Mouse (Mus musculus) hindbrain, embryonic 10.5 days (tissue): Measurements from ENCODE around the gene Ropn1l. TPM values are rescaled to one million over a fixed set of nuclear protein-coding genes. Genes with fewer than 3 reads are reported as not detected.
A peak's percentile ranks its signal among the peaks of the same experiment; 100 is the strongest.

Experiments
- DNase-seq: peaks from one replicate; pipeline ENCODE4 v3.0.0-alpha.2; 2017; ENCODE audit warnings: low spot score
- H3K27ac ChIP-seq: fragments of 300-500 bp; sonication (generic); 2 replicates; pipeline ENCODE4 v1.5.1; 2016; ENCODE audit warnings: mild to moderate bottlenecking, moderate library complexity
- H3K27me3 ChIP-seq: fragments of 300-500 bp; sonication (generic); 2 replicates; pipeline ENCODE4 v1.6.1; 2016; ENCODE audit warnings: mild to moderate bottlenecking; ENCODE audit not compliant: poor library complexity, insufficient read depth, severe bottlenecking
- H3K36me3 ChIP-seq: fragments of 300-500 bp; sonication (generic); 2 replicates; pipeline ENCODE4 v1.6.1; 2016; ENCODE audit warnings: mild to moderate bottlenecking, moderate library complexity
- H3K4me1 ChIP-seq: fragments of 300-500 bp; sonication (generic); replicated peaks from 2 replicates; pipeline ENCODE4 v1.6.1; 2016; ENCODE audit warnings: mild to moderate bottlenecking
- H3K4me3 ChIP-seq: fragments of 300-500 bp; sonication (generic); 2 replicates; pipeline ENCODE4 v1.5.1; 2016; ENCODE audit warnings: mild to moderate bottlenecking, moderate library complexity
- H3K9me3 ChIP-seq: fragments of 300-500 bp; sonication (generic); 2 replicates; pipeline ENCODE4 v1.6.1; 2016; ENCODE audit warnings: mild to moderate bottlenecking, moderate library complexity
- WGBS: fragments of 180-500 bp; shearing (Covaris S2); methylation state at CpG from one replicate; pipeline ENCODE4 v1.1.7; 2016; 5-methylcytosine and 5-hydroxymethylcytosine counted together
- polyA plus RNA-seq: library from polyadenylated mRNA; unstranded; fragments of >200 nt; fragmentation: Nextera tagmentation; extraction: Ambion mirVana; gene quantifications from 2 replicates; pipeline ENCODE4 v1.2.1, GENCODE M21; 2016

Ropn1l gene
- polyA plus RNA-seq, 1 experiment from 2014 or later: 4.5 TPM

GRCm38 (mm10) chr15:31465806-31466205 lies 12.3 kb upstream of the Ropn1l start:
- Histone ChIP-seq H3K4me3 (no peak overlapping the region), H3K36me3 (peaks cover 93% of the 10 kb centered on the region)
- 97% methylated on average over 2 of the region's 2 CpGs for WGBS

GRCm38 (mm10) chr15:31460571-31460970 lies 7.0 kb upstream of the Ropn1l start:
- 88% methylated on average over 2 of the region's 2 CpGs for WGBS
- H3K36me3 ChIP-seq: peaks cover 87% of the 10 kb centered on the region

More at GRCm38 (mm10) chr15:31465806-31466205, 12.3 kb upstream of the Ropn1l start:
- Histone ChIP-seq H3K27me3 (no peaks in the 10 kb centered on the region), H3K27ac (no peak overlapping the region), H3K9me3 (no peaks in the 10 kb centered on the region), H3K4me1 (no peaks in the 10 kb centered on the region)
- no peak for DNase-seq

DNA sequence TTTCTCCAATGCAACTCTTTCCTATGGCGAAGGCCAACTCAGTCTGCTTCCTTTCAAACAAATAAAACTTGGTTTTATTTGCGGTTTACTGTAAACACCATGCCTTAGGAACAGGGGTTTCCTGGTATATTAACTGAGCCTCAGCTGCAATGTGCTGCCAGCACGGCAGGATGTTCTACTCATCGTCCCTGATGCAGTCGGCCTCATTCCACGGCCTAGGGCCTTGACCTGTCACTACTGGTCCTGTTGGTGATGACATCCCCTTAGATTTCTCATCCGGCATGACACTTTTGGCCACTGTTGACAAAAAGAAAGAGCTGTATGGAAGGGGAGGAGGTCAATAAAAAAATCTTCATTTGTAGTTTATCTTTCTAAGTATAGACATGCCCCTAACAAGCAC lies 4.5 kb upstream of the Ropn1l start:
- Histone ChIP-seq H3K27ac (no peak overlapping the region), H3K27me3 (no peaks in the 10 kb centered on the region), H3K4me1 (peaks cover 5% of the 10 kb centered on the region; the same call in 1 of the 2 replicates), H3K36me3 (peaks cover 71% of the 10 kb centered on the region), H3K9me3 (no peaks in the 10 kb centered on the region), H3K4me3 (no peak overlapping the region)
- 92% methylated on average over 7 of the region's 7 CpGs for WGBS
- DNase-seq: no peak

More at GRCm38 (mm10) chr15:31460571-31460970, 7.0 kb upstream of the Ropn1l start:
- no peak overlapping the region for H3K4me3 ChIP-seq
- DNase-seq: no peak
- no peak overlapping the region for H3K27ac ChIP-seq
- H3K27me3 ChIP-seq: no peaks in the 10 kb centered on the region
- no peaks in the 10 kb centered on the region for H3K4me1 ChIP-seq
- no peaks in the 10 kb centered on the region for H3K9me3 ChIP-seq

GRCm38 (mm10) chr15:31456381-31456780 lies 2.8 kb upstream of the Ropn1l start:
- H3K27me3 ChIP-seq: no peaks in the 10 kb centered on the region; the same call in 1 of the 2 replicates
- H3K4me1 ChIP-seq: peaks cover 12% of the 10 kb centered on the region; the same call in 1 of the 2 replicates
- H3K9me3 ChIP-seq: no peaks in the 10 kb centered on the region
- H3K36me3 ChIP-seq: peaks cover 54% of the 10 kb centered on the region
- 92% methylated on average over 5 of the region's 5 CpGs for WGBS
- DNase-seq: no peak
- H3K27ac ChIP-seq: no peak overlapping the region
- no peak overlapping the region for H3K4me3 ChIP-seq

DNA sequence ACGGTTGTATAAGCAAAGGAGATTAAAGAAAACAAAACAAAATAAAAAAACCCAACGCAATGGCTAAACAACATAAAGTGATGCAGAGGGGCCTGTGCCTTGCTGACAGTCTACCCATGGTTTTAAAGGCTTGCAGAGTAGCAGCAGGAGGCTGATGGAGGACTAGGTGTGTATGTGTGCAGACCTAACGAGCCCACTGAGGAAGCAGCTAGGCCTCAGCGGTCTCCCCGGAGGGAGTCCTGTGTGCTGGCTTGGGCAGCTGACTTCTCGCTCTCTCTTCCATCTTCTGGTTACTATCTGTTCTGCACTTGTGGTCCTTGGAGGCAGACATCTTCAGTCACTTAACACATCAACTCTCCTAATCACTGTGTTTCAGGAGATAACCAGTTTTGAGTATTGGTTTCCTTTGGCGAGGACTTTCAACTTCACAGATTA lies 1.3 kb upstream of the Ropn1l start:
- WGBS: 78% methylated on average over 7 of the region's 7 CpGs
- Histone ChIP-seq H3K27me3 (no peaks in the 10 kb centered on the region; the same call in 1 of the 2 replicates), H3K4me1 (peaks cover 18% of the 10 kb centered on the region; the same call in 1 of the 2 replicates), H3K9me3 (no peaks in the 10 kb centered on the region), H3K4me3 (no peak overlapping the region), H3K36me3 (peaks cover 39% of the 10 kb centered on the region), H3K27ac (no peak overlapping the region)
- DNase-seq: no peak

DNA sequence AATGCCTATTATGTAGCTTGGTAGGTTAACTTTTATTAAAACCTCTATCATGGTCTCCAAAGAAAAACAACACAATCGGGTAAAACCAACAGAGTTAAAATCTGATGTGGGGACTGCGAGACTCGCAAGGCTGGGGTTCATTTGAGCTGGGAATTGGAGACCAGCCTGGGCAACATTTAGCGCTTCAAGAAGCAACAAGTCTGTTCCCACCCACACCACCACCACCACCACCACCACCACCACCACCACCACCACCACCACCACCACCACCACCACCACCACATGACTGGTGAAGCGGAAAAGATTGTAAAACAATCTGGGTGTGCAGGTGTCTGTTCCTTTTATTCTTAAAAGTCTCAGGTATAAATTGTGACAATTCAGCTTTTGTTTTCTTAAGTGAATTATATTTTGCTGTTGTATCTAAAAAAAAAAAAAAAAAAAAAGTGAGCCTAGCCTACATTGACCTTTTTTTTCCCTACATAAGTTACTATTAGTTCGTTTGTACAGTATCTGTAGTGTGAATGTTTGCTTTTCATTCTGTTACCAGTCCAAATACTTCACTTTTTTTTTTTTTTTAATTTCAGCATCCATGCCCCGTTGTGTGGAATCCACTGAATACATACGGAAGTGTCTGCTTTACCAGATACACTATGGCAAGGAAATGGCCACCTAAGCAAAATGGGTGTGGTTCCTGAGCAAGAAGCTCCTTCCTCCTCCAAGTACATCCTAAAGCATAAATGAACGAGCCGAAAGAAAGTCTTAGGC lies 741 bp upstream of the Ropn1l start:
- H3K27ac ChIP-seq: peak overlapping the region; percentile 90
- WGBS: 57% methylated on average over 10 of the region's 10 CpGs

DNA sequence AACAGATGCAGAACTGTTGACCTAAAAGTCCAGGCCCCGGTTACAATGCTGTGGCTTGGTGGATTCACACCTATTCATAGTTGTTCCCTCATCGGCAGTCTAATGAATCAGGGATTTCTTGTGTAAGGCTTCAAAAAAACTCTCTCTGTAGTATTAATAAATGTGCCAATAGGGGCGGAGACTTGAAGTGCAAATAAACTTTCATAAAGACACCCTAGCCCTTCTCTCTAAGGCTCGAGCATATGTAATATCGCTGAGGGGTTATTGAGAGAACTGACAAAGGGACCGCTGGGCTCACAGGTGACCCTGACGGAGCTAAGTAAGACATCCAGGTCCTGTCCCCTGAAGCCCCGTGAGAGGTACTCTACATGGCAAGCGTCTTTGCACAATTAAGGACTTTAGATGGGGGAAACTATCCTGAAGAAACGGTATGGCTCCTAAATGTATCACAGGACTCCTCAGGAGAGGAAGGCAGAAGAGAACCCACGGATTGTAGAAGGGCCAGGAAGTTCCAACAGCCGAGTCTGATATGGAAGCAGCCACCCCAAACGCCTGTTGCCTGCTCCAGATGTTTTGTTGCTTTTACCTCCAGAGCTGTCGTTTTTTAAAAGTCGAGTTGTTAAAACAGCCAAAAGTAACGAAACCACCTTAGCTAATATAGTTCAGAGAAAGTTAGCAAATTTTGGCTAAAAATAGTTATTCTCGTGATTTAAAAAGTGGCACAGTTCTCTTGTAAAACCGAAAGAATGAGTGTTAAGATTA lies 1.0 kb downstream of the Ropn1l start:
- 58% methylated on average over 18 of the region's 18 CpGs for WGBS

More for the DNA sequence above, 741 bp upstream of the Ropn1l start:
- Histone ChIP-seq H3K4me3 (peak overlapping the region; percentile 72), H3K4me1 (peaks cover 21% of the 10 kb centered on the region; the same call in 1 of the 2 replicates), H3K9me3 (no peaks in the 10 kb centered on the region), H3K36me3 (peaks cover 33% of the 10 kb centered on the region), H3K27me3 (no peaks in the 10 kb centered on the region; the same call in 1 of the 2 replicates)
- DNase-seq: no peak

DNA sequence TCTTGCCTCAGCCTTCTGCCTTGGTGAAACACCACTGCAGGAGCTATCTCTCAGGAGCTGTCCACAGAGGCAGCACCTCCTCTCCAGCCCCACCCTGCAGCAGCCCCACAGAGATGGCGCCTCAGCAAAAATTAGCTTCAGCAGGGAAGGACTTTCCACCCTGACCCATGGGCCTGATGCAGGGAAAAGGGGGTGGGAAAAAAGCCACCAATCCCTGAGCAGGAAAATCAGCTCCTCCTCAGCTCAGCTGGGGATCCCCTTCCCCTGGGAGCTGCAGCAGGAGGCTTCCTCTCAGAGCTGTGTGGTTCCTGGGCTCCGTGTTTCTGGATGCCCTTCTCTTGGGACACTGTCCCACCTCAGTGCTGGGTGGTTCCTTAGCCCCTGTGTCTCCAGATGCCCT lies 3.8 kb downstream of the Ropn1l start:
- Histone ChIP-seq H3K4me3 (no peak overlapping the region), H3K4me1 (peaks cover 21% of the 10 kb centered on the region; the same call in 1 of the 2 replicates), H3K27ac (no peak overlapping the region), H3K27me3 (no peaks in the 10 kb centered on the region; the same call in 1 of the 2 replicates), H3K36me3 (peaks cover 1% of the 10 kb centered on the region), H3K9me3 (no peaks in the 10 kb centered on the region)
- 21% methylated on average over 2 of the region's 2 CpGs for WGBS
- DNase-seq: no peak

More for the DNA sequence above, 1.0 kb downstream of the Ropn1l start:
- Histone ChIP-seq H3K4me1 (peaks cover 21% of the 10 kb centered on the region; the same call in 1 of the 2 replicates), H3K4me3 (peak overlapping the region; percentile 72), H3K36me3 (peaks cover 15% of the 10 kb centered on the region), H3K27ac (peak overlapping the region; percentile 90), H3K9me3 (no peaks in the 10 kb centered on the region), H3K27me3 (no peaks in the 10 kb centered on the region; the same call in 1 of the 2 replicates)
- DNase-seq: no peak

- WGBS: 50% methylated on average over 7 of the region's 7 CpGs
- Histone ChIP-seq H3K9me3 (no peaks in the 10 kb centered on the region), H3K27me3 (no peaks in the 10 kb centered on the region), H3K27ac (no peak overlapping the region), H3K4me3 (no peak overlapping the region), H3K36me3 (no peaks in the 10 kb centered on the region), H3K4me1 (peaks cover 8% of the 10 kb centered on the region; the same call in 1 of the 2 replicates)
- DNase-seq: peak; percentile 27
These were observed 6.4 kb downstream of the Ropn1l start for GRCm38 (mm10) chr15:31447121-31447520.

- DNase-seq: no peak
- WGBS: 90% methylated on average over 4 of the region's 4 CpGs
These were observed 10.8 kb downstream of the Ropn1l start for GRCm38 (mm10) chr15:31442698-31443097.

DNA sequence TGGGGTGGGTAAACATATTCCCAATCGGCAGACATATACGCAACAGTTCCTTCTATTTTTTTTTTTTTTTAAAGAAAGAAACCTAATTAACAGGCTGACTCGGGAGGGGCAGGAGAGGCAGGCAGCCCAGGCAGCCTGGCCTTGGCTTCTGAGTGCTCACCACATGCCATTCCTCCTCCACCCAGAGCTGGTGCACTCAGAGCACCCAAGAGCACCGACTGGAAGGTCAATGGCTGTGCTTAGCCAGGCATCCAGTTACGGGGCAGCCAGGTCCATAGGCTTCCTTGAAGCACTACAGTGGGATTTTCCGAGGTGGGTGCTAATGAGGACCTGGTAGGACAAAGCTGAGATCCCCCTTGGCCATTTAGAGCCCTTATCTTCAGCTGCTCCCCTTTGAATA lies 11.5 kb downstream of the Ropn1l start:
- WGBS: 84% methylated on average over 6 of the region's 6 CpGs
- no peaks in the 10 kb centered on the region for H3K36me3 ChIP-seq
- DNase-seq: no peak
- H3K4me3 ChIP-seq: no peak overlapping the region
- no peaks in the 10 kb centered on the region for H3K27me3 ChIP-seq
- H3K4me1 ChIP-seq: no peaks in the 10 kb centered on the region
- H3K9me3 ChIP-seq: no peaks in the 10 kb centered on the region
- H3K27ac ChIP-seq: no peak overlapping the region

More at GRCm38 (mm10) chr15:31442698-31443097, 10.8 kb downstream of the Ropn1l start:
- Histone ChIP-seq H3K9me3 (no peaks in the 10 kb centered on the region), H3K36me3 (no peaks in the 10 kb centered on the region), H3K27me3 (no peaks in the 10 kb centered on the region), H3K4me3 (no peak overlapping the region), H3K4me1 (no peaks in the 10 kb centered on the region), H3K27ac (no peak overlapping the region)

GRCm38 (mm10) chr15:31436811-31437210 lies 16.7 kb downstream of the Ropn1l start:
- Histone ChIP-seq H3K4me1 (no peaks in the 10 kb centered on the region), H3K27me3 (no peaks in the 10 kb centered on the region), H3K9me3 (no peaks in the 10 kb centered on the region), H3K4me3 (no peak overlapping the region), H3K27ac (no peak overlapping the region), H3K36me3 (no peaks in the 10 kb centered on the region)
- DNase-seq: no peak
- WGBS: 81% methylated on average over 2 of the region's 2 CpGs

DNA sequence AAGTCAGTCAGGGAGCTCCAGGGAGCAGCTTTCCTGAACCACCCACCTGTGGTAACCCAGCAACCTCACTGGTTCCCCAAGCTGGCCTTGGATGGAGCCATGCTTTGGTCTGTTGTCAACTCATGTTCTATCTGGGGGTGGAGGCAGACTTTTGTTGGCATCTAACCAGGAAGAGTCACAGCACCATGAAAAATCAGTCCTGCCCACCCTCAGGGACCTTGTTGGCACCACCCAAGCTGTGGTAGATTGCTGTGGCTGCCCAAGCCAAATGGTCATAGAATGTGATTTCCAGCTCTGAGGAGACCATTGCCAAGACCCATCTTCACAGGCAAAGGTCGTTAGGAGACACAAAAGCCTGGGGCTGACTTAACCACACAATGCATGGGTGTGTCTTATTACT lies 17.5 kb downstream of the Ropn1l start:
- no peaks in the 10 kb centered on the region for H3K4me1 ChIP-seq
- no peaks in the 10 kb centered on the region for H3K9me3 ChIP-seq
- H3K27ac ChIP-seq: no peak overlapping the region
- WGBS: 55% methylated on average over 1 of the region's 1 CpGs
- DNase-seq: no peak
- no peak overlapping the region for H3K4me3 ChIP-seq
- no peaks in the 10 kb centered on the region for H3K27me3 ChIP-seq
- H3K36me3 ChIP-seq: no peaks in the 10 kb centered on the region
